Mouse (Mus musculus): ENCODE measurements at regions not wholly inside any gene's neighbourhood (a gene's known extent, or its start where the extent isn't known, plus 50 kb on each side); places are given as distances from the start of the nearest gene placed in this dataset.
A peak's percentile ranks its signal among the peaks of the same experiment; 100 is the strongest.

- no peak for DNase-seq
Observed at GRCm38 (mm10) chr7:134436917-134437316, 51.5 kb upstream of the D7Ertd443e start.

GRCm38 (mm10) chr7:134439281-134439680 is 53.8 kb upstream of the D7Ertd443e start:
- no peak for DNase-seq

DNA sequence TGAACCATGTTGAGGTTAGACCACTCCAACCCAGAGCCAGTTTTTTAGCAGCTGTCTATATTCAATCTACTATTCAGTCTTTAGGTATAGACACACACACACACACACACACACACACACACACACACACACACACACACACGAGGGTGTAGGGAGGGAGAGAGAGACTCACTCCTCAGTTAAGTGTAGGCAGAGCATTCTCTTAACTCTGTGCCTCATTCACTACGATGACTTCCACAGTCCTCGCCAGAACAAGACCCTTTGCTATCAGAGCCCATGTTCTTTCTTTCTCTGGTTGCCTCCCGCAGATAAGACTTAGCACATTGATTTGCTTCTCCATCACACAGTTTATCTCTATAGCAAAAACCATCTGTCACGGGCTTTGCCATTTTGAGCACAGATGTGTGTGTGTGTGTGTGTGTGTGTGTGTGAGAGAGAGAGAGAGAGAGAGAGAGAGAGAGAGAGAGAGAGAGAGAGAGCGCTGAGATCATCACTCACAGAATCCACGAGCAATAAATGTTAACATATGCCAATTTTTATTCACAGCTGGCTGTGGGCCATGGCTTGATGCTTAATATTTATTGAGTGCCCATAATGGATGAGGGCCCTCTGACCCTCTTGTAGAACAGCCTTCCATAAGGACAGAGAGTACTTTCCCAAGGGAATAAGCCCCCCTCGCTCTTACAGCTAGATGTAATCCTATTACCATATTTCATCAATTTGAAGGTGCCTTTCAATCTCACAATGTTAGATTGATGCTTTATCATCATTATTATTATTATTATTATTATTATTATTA is 59.7 kb upstream of the D7Ertd443e start:
- no peak for DNase-seq

- DNase-seq: no peak
Observed at GRCm38 (mm10) chr7:134447648-134448202, 62.3 kb upstream of the D7Ertd443e start.

- no peak for DNase-seq
Observed at GRCm38 (mm10) chr7:134448831-134449230, 63.4 kb upstream of the D7Ertd443e start.

DNA sequence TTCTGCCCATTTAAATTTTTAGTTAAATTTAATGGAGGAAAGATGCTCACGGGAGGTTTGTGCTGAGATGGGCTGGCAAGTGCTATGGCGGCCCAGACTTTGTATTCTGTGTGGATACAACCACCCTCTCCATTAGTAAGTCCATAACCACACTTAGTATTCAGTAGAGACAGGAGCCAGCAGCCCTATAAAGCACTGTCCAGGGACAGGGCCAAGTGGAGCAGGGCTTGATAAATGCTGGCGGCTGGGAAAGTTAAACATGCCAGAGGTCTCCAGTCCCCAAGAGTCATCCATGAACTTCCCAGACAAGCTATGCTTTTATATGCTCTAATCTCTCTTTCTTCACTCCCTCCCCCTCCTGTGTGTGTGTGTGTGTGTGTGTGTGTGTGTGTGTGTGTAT is 77.2 kb upstream of the D7Ertd443e start:
- DNase-seq: no peak

DNA sequence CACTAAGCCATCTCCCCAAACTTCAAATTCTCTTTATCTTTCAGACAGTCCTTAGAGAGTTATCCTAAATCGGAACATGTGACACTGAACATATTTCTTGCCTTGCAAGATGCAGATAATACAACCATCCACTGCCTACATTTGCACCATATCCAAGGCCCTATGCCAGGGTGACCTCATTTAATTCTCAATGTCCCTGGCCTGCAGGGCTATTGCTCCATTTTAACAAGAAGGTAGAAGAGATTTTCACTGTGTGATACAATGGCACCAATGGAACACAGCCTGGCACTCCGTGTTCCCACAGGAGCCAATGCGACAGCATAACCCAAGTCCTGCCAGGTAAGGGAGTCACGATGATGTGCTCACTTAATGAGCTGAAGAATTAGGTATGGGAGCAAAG is 77.9 kb upstream of the D7Ertd443e start:
- no peak for DNase-seq

DNA sequence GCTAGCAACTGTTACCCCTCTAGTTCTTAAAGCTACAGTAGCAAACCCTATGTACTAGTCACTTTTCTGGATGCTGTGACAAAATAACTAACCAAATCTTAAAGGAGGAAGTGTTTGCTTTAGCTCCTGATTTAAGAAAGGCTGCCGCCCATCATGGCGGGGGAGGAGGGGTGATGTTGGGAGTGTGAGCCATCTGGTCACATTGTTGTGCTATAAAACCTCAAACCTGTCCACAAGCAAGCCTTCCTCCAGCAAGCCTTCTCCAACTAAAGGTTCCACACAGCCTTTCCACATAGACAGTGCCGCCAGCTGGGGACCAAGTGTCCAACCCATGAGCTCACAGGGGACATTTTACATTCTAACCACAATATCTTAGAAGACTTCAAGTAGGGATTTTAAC is 81.8 kb upstream of the D7Ertd443e start:
- no peak for DNase-seq

DNA sequence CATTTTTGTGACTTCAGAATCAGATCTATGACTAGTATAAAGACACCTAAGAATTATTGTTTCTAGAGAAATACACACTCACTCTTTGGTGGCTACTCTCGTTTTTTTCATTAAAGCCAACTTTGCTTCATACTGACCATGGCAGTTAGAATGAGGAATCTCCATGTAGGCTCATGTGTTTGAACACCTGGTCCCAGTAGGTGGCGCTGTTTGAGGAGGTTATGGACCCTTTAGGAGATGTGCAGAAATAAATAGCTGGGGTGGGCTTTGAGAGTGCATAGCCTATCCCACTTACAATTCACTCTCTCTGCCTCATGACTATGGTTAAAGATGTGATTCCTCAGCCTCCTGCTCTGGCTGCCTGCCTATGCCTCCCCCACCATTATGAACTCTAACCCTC is 85.8 kb upstream of the D7Ertd443e start:
- peak; percentile 50 for DNase-seq

DNA sequence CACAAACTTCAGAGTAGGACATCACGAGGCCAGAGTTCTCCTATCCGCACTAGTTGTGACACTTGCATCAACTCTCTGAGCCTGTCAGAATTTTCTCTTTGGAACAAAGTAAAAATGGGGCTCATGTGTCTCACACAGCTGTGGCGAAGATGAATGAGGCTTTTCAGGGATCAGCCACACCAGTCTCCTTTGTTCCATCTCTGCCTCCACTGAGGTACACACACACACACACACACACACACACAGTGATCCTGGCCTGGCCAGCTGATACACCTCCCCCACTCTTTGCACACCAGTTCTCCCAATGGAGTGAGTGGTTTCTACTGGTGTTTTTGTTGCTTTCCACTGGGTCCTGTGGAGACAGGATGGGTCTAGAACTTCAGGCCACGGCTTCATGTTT is 105.9 kb upstream of the D7Ertd443e start:
- no peak for DNase-seq

DNA sequence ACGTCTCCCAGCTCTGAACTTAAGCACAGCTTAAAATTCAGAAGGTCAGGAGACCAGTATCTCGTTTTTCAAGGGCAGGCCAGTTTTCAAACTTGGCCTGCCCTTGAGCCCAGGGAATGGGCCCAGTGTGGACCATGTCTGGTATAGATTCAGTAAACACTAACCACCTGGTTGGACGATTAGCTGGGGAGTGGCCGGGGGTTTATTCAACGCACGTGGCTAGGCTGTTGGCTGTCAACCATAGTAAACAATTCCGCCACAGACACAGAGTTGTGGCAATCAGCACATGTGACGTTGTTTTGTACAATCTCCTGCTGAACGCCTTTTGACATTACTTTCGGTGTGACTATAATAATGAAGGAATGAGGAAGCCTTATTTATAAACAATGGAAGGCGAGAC is 111.8 kb upstream of the D7Ertd443e start:
- no peak for DNase-seq

- no peak for DNase-seq
Observed at GRCm38 (mm10) chr7:134497870-134498269, 112.4 kb upstream of the D7Ertd443e start.

GRCm38 (mm10) chr7:134498716-134499115 is 113.3 kb upstream of the D7Ertd443e start:
- DNase-seq: no peak

GRCm38 (mm10) chr7:134499429-134499828 is 114.0 kb upstream of the D7Ertd443e start:
- no peak for DNase-seq

DNA sequence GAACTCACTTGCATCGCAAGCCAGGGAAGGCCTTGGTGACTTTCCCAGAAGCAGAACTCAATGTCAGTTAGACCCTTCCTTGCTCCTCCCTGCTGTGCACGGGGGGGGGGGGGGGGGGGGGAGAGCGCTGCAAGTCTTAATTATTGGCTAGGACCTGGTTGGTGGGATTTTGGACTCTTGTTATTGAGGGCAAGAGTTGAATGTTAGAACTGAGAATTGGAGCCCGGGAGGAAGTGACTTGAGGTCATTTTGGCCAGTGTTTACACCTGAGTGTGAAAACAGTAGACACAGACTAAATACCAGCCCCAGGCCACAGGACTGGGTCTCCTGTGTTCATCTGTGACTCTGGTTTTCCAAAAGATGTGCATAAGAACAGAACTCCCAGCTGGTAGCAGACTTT is 114.7 kb upstream of the D7Ertd443e start:
- DNase-seq: no peak

- DNase-seq: no peak
Observed at GRCm38 (mm10) chr7:134501079-134501478, 115.6 kb upstream of the D7Ertd443e start.

- no peak for DNase-seq
Observed at GRCm38 (mm10) chr7:134510333-134510928, 125.0 kb upstream of the D7Ertd443e start.

- peak; percentile 10 for DNase-seq
Observed at GRCm38 (mm10) chr7:134519372-134519975, 134.0 kb upstream of the D7Ertd443e start.

GRCm38 (mm10) chr7:134523897-134524296 is 138.4 kb upstream of the D7Ertd443e start:
- DNase-seq: no peak

DNA sequence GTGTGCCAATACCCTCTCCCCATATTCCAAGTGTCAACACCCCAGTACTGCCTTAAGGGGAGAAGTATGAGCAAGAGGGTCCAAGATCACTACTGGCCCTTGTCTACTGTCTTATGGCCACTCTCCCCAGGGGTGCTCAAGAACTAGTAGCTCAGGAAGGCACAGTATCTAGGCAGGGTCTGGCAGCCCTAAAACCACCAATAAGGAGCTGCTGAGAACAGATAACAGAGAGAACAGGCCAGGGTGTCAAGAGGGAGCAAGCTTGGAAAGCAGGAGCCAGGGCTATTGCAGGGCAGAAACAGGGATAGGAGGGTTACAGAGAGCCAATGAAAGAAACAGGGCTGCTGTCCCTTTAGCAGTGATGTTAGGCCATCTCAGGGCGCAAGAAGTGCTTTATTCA is 139.6 kb upstream of the D7Ertd443e start:
- DNase-seq: no peak

DNA sequence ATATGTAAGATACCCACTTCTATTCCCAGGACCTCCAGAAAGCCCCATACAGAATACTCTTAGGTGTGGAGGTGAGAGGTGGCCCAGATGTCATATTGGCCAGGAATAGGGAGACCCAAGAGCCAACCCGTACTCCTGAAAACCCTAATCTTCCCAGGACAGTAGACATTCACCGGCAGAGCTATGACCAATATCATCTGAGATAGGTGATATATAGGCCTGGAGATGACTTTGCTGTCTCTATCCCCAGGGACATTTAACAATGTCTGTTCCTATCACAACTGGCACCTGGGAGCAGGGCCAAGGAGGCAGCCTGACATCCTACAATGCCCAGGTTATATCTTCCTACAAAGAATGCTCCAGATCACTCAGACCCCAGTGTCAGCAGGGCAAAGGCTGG is 140.0 kb upstream of the D7Ertd443e start:
- no peak for DNase-seq

DNA sequence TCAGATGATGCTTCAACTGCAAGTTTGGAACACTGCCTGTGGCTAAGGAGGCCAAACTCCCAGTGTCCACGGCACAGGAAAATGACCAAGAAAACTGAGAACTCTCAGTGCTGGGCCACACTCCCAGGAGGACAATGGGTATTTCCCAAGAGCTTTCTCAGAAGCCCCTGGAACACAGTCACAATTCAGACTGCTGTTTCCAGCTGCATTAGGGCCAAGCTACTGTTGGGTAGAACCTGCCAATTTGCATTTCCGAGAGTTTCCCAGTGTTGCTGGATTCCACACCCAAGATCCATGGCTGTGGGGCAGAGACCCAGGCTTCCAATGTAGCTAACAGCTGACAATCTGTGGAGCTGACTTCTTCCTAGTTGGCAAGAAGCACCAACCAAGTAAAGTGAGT is 141.9 kb upstream of the D7Ertd443e start:
- DNase-seq: no peak

- no peak for DNase-seq
Observed at GRCm38 (mm10) chr7:134528026-134528425, 142.4 kb upstream of the Dock1 start.
